Mouse (Mus musculus): Measurements from ENCODE around the gene Mbnl1. TPM values are rescaled to one million over a fixed set of nuclear protein-coding genes. Genes with fewer than 3 reads are reported as not detected.

The Mbnl1 gene
- polyA plus RNA-seq, 1 experiment from 2014 or later: 73.3 TPM

GRCm38 (mm10) chr3:60595606-60596005 is 123.0 kb downstream of the Mbnl1 start:
- Histone ChIP-seq H3K9me3 (ENCODE audit: low read length) (no peaks in the 10 kb centered on the region), H3K4me2 (ENCODE audit: low read depth, low read length) (no peak overlapping the region), H3K36me3 (replicated peaks; ENCODE audit: insufficient read depth, low read length) (peaks cover 26% of the 10 kb centered on the region), H3K9ac (replicated peaks) (no peak overlapping the region), H3K4me1 (ENCODE audit: insufficient read depth) (peaks cover 7% of the 10 kb centered on the region; the same call in 1 of the 2 replicates), H3K27me3 (ENCODE audit: insufficient read depth, low read length) (no peaks in the 10 kb centered on the region), H3K4me3 (ENCODE audit: low read depth, low read length) (no peak overlapping the region), H3K27ac (ENCODE audit: low read depth) (no peak overlapping the region)
- WGBS (ENCODE audit: insufficient replicate concordance): 79% methylated on average over 10 of the region's 10 CpGs
- TF ChIP-seq CTCF (IDR thresholded peaks at IDR 0.05; ENCODE audit: low read depth) (no peak), EP300 (IDR thresholded peaks at IDR 0.05; ENCODE audit: low read depth) (no peak)
- ATAC-seq (no peak), DNase-seq (no peak)

DNA sequence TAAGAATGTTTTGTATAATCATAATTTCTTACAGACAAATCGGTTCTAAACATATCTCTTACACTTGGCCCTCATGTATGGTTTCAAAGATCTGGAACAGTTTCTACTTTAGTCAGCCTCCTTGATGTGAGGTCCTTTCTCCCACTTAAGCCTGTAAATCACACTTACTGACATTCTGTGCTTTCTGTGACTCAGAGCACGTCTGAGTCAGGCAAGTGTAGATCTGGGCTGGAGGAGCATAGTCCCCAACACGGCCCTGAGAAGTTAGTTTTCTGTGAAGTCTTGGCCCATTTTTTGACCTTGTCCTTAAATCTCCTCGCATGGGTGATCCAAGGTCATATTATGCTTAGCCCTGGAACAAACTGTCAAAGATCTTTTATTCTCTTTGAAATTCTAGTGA is 124.4 kb downstream of the Mbnl1 start:
- H3K4me2 ChIP-seq (ENCODE audit: low read depth, low read length): no peak overlapping the region
- DNase-seq (no peak), ATAC-seq (no peak)
- peaks cover 26% of the 10 kb centered on the region for H3K36me3 ChIP-seq (replicated peaks; ENCODE audit: insufficient read depth, low read length)
- H3K4me1 ChIP-seq (ENCODE audit: insufficient read depth): 0 out of 2 replicates have a peak, but pooled peaks cover 1% of the 10 kb centered on the region
- H3K9me3 ChIP-seq (ENCODE audit: low read length): no peaks in the 10 kb centered on the region
- H3K4me3 ChIP-seq (ENCODE audit: low read depth, low read length): no peak overlapping the region
- 80% methylated on average over 4 of the region's 4 CpGs for WGBS (ENCODE audit: insufficient replicate concordance)
- H3K9ac ChIP-seq (replicated peaks): no peak overlapping the region
- TF ChIP-seq EP300 (IDR thresholded peaks at IDR 0.05; ENCODE audit: low read depth) (no peak), CTCF (IDR thresholded peaks at IDR 0.05; ENCODE audit: low read depth) (no peak)
- H3K27me3 ChIP-seq (ENCODE audit: insufficient read depth, low read length): no peaks in the 10 kb centered on the region
- no peak overlapping the region for H3K27ac ChIP-seq (ENCODE audit: low read depth)

- no peak for ATAC-seq
- DNase-seq: peak; percentile 80
- Histone ChIP-seq H3K4me1 (ENCODE audit: insufficient read depth) (peaks cover 19% of the 10 kb centered on the region), H3K4me3 (ENCODE audit: low read depth, low read length) (no peak overlapping the region), H3K27ac (ENCODE audit: low read depth) (no peak overlapping the region), H3K4me2 (ENCODE audit: low read depth, low read length) (no peak overlapping the region), H3K9me3 (ENCODE audit: low read length) (no peaks in the 10 kb centered on the region), H3K27me3 (ENCODE audit: insufficient read depth, low read length) (no peaks in the 10 kb centered on the region), H3K9ac (replicated peaks) (no peak overlapping the region), H3K36me3 (replicated peaks; ENCODE audit: insufficient read depth, low read length) (peaks cover 49% of the 10 kb centered on the region)
- WGBS (ENCODE audit: insufficient replicate concordance): 19% methylated on average over 4 of the region's 4 CpGs
- TF ChIP-seq CTCF (IDR thresholded peaks at IDR 0.05; ENCODE audit: low read depth) (peak; percentile 93), EP300 (IDR thresholded peaks at IDR 0.05; ENCODE audit: low read depth) (no peak)
Observed at GRCm38 (mm10) chr3:60601686-60602085, 129.1 kb downstream of the Mbnl1 start.

GRCm38 (mm10) chr3:60602923-60603549 is 130.4 kb downstream of the Mbnl1 start:
- peak; percentile 95 for ATAC-seq

GRCm38 (mm10) chr3:60603637-60604036 is 131.0 kb downstream of the Mbnl1 start:
- Histone ChIP-seq H3K4me2 (ENCODE audit: low read depth, low read length) (peak overlapping the region; percentile 48), H3K9me3 (ENCODE audit: low read length) (no peaks in the 10 kb centered on the region), H3K4me3 (ENCODE audit: low read depth, low read length) (no peak overlapping the region), H3K27ac (ENCODE audit: low read depth) (peak overlapping the region; percentile 72), H3K9ac (replicated peaks) (0 out of 2 replicates have a peak overlapping the region, but pooled peaks have one; percentile 18), H3K27me3 (ENCODE audit: insufficient read depth, low read length) (no peaks in the 10 kb centered on the region), H3K4me1 (ENCODE audit: insufficient read depth) (peaks cover 22% of the 10 kb centered on the region), H3K36me3 (replicated peaks; ENCODE audit: insufficient read depth, low read length) (peaks cover 37% of the 10 kb centered on the region)
- no peak for TF ChIP-seq EP300 (IDR thresholded peaks at IDR 0.05; ENCODE audit: low read depth)
- ATAC-seq: peak; percentile 31; the same call in 1 of the 2 replicates
- DNase-seq: no peak
- 73% methylated on average over 4 of the region's 4 CpGs for WGBS (ENCODE audit: insufficient replicate concordance)

More at GRCm38 (mm10) chr3:60602923-60603549, 130.4 kb downstream of the Mbnl1 start:
- no peak for TF ChIP-seq CTCF (IDR thresholded peaks at IDR 0.05; ENCODE audit: low read depth)
- peak; percentile 99 for TF ChIP-seq EP300 (IDR thresholded peaks at IDR 0.05; ENCODE audit: low read depth)
- peak overlapping the region; percentile 48 for H3K4me2 ChIP-seq (ENCODE audit: low read depth, low read length)
- 52% methylated on average over 4 of the region's 4 CpGs for WGBS (ENCODE audit: insufficient replicate concordance)
- no peaks in the 10 kb centered on the region for H3K27me3 ChIP-seq (ENCODE audit: insufficient read depth, low read length)
- DNase-seq: peak; percentile 40
- H3K9ac ChIP-seq (replicated peaks): no peak overlapping the region
- H3K9me3 ChIP-seq (ENCODE audit: low read length): no peaks in the 10 kb centered on the region
- peak overlapping the region; percentile 66 for H3K27ac ChIP-seq (ENCODE audit: low read depth)
- no peak overlapping the region for H3K4me3 ChIP-seq (ENCODE audit: low read depth, low read length)
- peaks cover 40% of the 10 kb centered on the region for H3K36me3 ChIP-seq (replicated peaks; ENCODE audit: insufficient read depth, low read length)
- H3K4me1 ChIP-seq (ENCODE audit: insufficient read depth): peaks cover 22% of the 10 kb centered on the region

DNA sequence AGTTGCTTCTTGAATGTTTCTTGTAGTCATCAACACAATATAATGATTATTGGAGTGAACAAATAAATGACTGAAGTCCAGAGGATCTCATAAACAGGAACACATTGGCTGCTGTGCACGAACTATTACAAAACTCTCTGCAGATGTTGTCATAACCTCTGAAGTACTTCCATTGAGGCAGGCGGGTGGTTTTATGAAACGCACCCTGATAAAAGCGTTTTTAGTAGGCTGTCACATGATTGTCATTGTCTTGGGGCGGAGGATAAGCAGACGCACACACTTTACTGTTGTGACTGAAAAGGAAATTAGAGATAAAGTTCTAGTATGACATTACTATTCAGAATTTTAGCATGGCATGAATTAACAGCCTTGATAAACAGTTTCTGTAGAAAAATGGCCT is 131.6 kb downstream of the Mbnl1 start:
- Histone ChIP-seq H3K4me2 (ENCODE audit: low read depth, low read length) (peak overlapping the region; percentile 48; the same call in 1 of the 2 replicates), H3K9me3 (ENCODE audit: low read length) (no peaks in the 10 kb centered on the region), H3K36me3 (replicated peaks; ENCODE audit: insufficient read depth, low read length) (peaks cover 33% of the 10 kb centered on the region), H3K27ac (ENCODE audit: low read depth) (peak overlapping the region; percentile 72), H3K4me3 (ENCODE audit: low read depth, low read length) (no peak overlapping the region), H3K4me1 (ENCODE audit: insufficient read depth) (peaks cover 22% of the 10 kb centered on the region), H3K27me3 (ENCODE audit: insufficient read depth, low read length) (no peaks in the 10 kb centered on the region), H3K9ac (replicated peaks) (no peak overlapping the region)
- TF ChIP-seq CTCF (IDR thresholded peaks at IDR 0.05; ENCODE audit: low read depth) (no peak), EP300 (IDR thresholded peaks at IDR 0.05; ENCODE audit: low read depth) (peak; percentile 88)
- DNase-seq (no peak), ATAC-seq (no peak)
- 39% methylated on average over 6 of the region's 6 CpGs for WGBS (ENCODE audit: insufficient replicate concordance)
